Mouse (Mus musculus): ENCODE results near the gene Tmem98. TPM values are rescaled to one million over a fixed set of nuclear protein-coding genes. Genes with fewer than 3 reads are reported as not detected.

The Tmem98 gene
- polyA plus RNA-seq (2017; shearing (Covaris generic)) = under 1 TPM in 1 of 2 experiments, not detected in 1; 0.23 TPM

GRCm38 (mm10) chr11:80809993-80810821 lies at the start of gene Tmem98:
Tmem98 (plus strand) TSS chr11:80810175.

GRCm38 (mm10) chr11:80779527-80780344 lies 30.2 kb upstream of the Tmem98 start, which contains the start of gene Myo1d:
Myo1d (minus strand) TSS chr11:80780025.

GRCm38 (mm10) chr11:80858065-80858464 lies 48.1 kb downstream of the Tmem98 start, which contains the start of gene Spaca3:
Spaca3 (plus strand) TSS chr11:80858365.

Other genes with a start within 250 kb of the Tmem98 start
- gene Myo1d, start 30.1 kb upstream of the Tmem98 start, polyA plus RNA-seq (2017; shearing (Covaris generic)) = 1 to 10 TPM; 2.5 to 2.8 TPM
- gene Spaca3, start 48.2 kb downstream of the Tmem98 start, polyA plus RNA-seq (2017; shearing (Covaris generic)) = not detected

Data from activated CD4-positive, CD25-positive, alpha-beta regulatory T cell (primary cell).